In the genomic region with DNA sequence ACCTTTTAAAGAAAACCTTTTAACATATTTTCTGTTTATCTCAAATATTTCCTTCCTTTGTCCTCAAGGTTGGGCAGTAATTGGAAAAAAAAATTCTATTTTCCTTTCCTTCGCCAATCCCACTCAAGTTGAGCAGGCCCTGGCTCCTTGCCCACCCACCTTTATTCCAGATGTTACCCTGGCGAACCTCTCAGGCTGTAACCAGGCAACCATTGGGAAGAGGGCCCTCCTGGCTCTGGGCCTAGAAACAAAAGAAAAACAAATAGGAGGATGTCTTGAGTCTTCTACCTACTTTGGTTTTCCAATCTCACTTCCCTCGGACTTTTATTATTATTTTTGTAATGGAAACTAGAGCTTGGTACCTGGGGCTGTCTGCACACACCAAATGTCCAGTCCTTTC, we compare ENCODE assay signal across 11 mouse cellular contexts.
DNase-seq lines count a peak whose midpoint lies in the region; ATAC-seq and TF ChIP-seq lines count a peak whose summit lies in the region.
"Had no signal": no experiment of that assay in that cellular context is flagged by ENCODE, and none has a peak within 500 bp of the region (broad histone marks: within the 10 kb centered on the region; RNA-seq: fewer than 3 reads in every experiment).

No protein-coding gene starts in this region.

- H3K4me3 ChIP-seq in liver, postnatal 0 days (ENCODE audit: low read depth, low read length), result no peak overlapping the region
- no peak overlapping the region for H3K4me3 ChIP-seq in limb, embryonic 13.5 days
- H3K4me3 ChIP-seq: hindbrain, embryonic 13.5 days had no signal

- no peaks in the 10 kb centered on the region for H3K36me3 ChIP-seq in liver, postnatal 0 days (replicated peaks; ENCODE audit: insufficient read depth, low read length)
- H3K36me3 ChIP-seq in limb, embryonic 13.5 days, result no peaks in the 10 kb centered on the region
- H3K36me3 ChIP-seq: hindbrain, embryonic 13.5 days had no signal

- no peaks in the 10 kb centered on the region for H3K4me1 ChIP-seq in liver, postnatal 0 days (ENCODE audit: insufficient read depth)
- H3K4me1 ChIP-seq in limb, embryonic 13.5 days, result peaks cover 13% of the 10 kb centered on the region
- H3K4me1 ChIP-seq: hindbrain, embryonic 13.5 days had no signal

- TF ChIP-seq EP300 in liver, postnatal 0 days (IDR thresholded peaks at IDR 0.05; ENCODE audit: low read depth), result no peak

- ATAC-seq in liver, postnatal 0 days, result no peak
- peak; percentile 85 for ATAC-seq in limb, embryonic 13.5 days (ENCODE audit: low FRiP score, low read depth)

- no peak overlapping the region for H3K9ac ChIP-seq in liver, postnatal 0 days (replicated peaks)
- no peak overlapping the region for H3K9ac ChIP-seq in limb, embryonic 13.5 days
- H3K9ac ChIP-seq: hindbrain, embryonic 13.5 days; liver, embryonic 14.5 days had no signal

- no peaks in the 10 kb centered on the region for H3K27me3 ChIP-seq in liver, postnatal 0 days (ENCODE audit: insufficient read depth, low read length)
- no peaks in the 10 kb centered on the region for H3K27me3 ChIP-seq in limb, embryonic 13.5 days
- H3K27me3 ChIP-seq: hindbrain, embryonic 13.5 days had no signal

- no peaks in the 10 kb centered on the region for H3K9me3 ChIP-seq in liver, postnatal 0 days (ENCODE audit: low read length)
- peaks cover 9% of the 10 kb centered on the region; the same call in 1 of the 2 replicates for H3K9me3 ChIP-seq in limb, embryonic 13.5 days
- H3K9me3 ChIP-seq: hindbrain, embryonic 13.5 days had no signal

- no peak overlapping the region for H3K4me2 ChIP-seq in liver, postnatal 0 days (ENCODE audit: low read depth, low read length)
- H3K4me2 ChIP-seq in limb, embryonic 13.5 days (replicated peaks), result no peak overlapping the region
- H3K4me2 ChIP-seq: hindbrain, embryonic 13.5 days had no signal

- no peak overlapping the region for H3K27ac ChIP-seq in liver, postnatal 0 days (ENCODE audit: low read depth)
- peak overlapping the region; percentile 80; the same call in 1 of the 2 replicates for H3K27ac ChIP-seq in limb, embryonic 13.5 days
- H3K27ac ChIP-seq: hindbrain, embryonic 13.5 days; liver, embryonic 14.5 days had no signal

- TF ChIP-seq CTCF in liver, postnatal 0 days (IDR thresholded peaks at IDR 0.05; ENCODE audit: low read depth), result no peak

- peak; percentile 45 to 55 for DNase-seq in cerebellum, postnatal 10 days
- no peak for DNase-seq in cerebellum, adult 11 months
- peak; percentile 23 for DNase-seq in liver
- no peak for DNase-seq in liver, postnatal 0 days
- DNase-seq in fibroblast of lung, adult 2 months (ENCODE audit: low read depth), result peak; percentile 12
- DNase-seq in retina, postnatal 1 day, result no peak
- DNase-seq in spleen, adult 12 weeks (ENCODE audit: low spot score), result no peak
- DNase-seq: cerebellum, adult 11-12 months had no signal

- WGBS in liver, postnatal 0 days (ENCODE audit: insufficient replicate concordance), result 64% methylated on average over 3 of the region's 3 CpGs
- WGBS in limb, embryonic 13.5 days, result 24% methylated on average over 3 of the region's 3 CpGs

Comparison
In these comparisons a context has a peak if more than half of its experiments do, and no peak if none do; other contexts are left out.
1. DNase-seq: peak in cerebellum, postnatal 10 days (2 of 2), liver (single experiment) and fibroblast of lung, adult 2 months (single experiment); none in cerebellum, adult 11 months (single experiment), liver, postnatal 0 days (single experiment), retina, postnatal 1 day (single experiment) and spleen, adult 12 weeks (single experiment).